Mouse (Mus musculus) hindbrain, embryonic 14.5 days (tissue): ENCODE results near the gene Rtn2. TPM values are rescaled to one million over a fixed set of nuclear protein-coding genes. Genes with fewer than 3 reads are reported as not detected.

Experiments used
- ATAC-seq: fragments of 200-750 bp; cut with Nextera tagmentation; 2 replicates; pipeline ENCODE4 v1.8.0; 2017; ENCODE audit warnings: moderate number of reproducible peaks, mild to moderate bottlenecking, moderate TSS enrichment, moderate library complexity; ENCODE audit not compliant: low FRiP score
- DNase-seq: peaks from one replicate; pipeline ENCODE4 v3.0.0-alpha.2; 2015; ENCODE audit warnings: low spot score
- H3K27ac ChIP-seq: fragments of 300-500 bp; sonication (generic); 2 replicates; pipeline ENCODE4 v1.5.1; 2014; ENCODE audit warnings: mild to moderate bottlenecking, moderate library complexity
- H3K27me3 ChIP-seq: fragments of 300-500 bp; sonication (generic); 2 replicates; pipeline ENCODE4 v1.6.1; 2014; ENCODE audit warnings: mild to moderate bottlenecking, low read length, mixed read lengths; ENCODE audit not compliant: control insufficient read depth, insufficient read depth
- H3K36me3 ChIP-seq: fragments of 300-500 bp; sonication (generic); replicated peaks from 2 replicates; pipeline ENCODE4 v1.6.1; 2014; ENCODE audit not compliant: control insufficient read depth, insufficient read depth
- H3K4me1 ChIP-seq: fragments of 300-500 bp; sonication (generic); replicated peaks from 2 replicates; pipeline ENCODE4 v1.6.1; 2014; ENCODE audit warnings: antibody characterized with exemption, low read length, mixed read lengths; ENCODE audit not compliant: control insufficient read depth, insufficient read depth
- H3K4me2 ChIP-seq: fragments of 300-500 bp; sonication (generic); replicated peaks from 2 replicates; pipeline ENCODE4 v1.6.1; 2014; ENCODE audit warnings: mild to moderate bottlenecking, moderate library complexity
- H3K4me3 ChIP-seq: fragments of 300-500 bp; sonication (generic); replicated peaks from 2 replicates; pipeline ENCODE4 v1.5.1; 2014; ENCODE audit warnings: mild to moderate bottlenecking, low read length
- H3K9ac ChIP-seq: fragments of 300-500 bp; sonication (generic); 2 replicates; pipeline ENCODE4 v1.6.1; 2014
- H3K9me3 ChIP-seq: fragments of 300-500 bp; sonication (generic); 2 replicates; pipeline ENCODE4 v1.6.1; 2016; ENCODE audit warnings: low read length; ENCODE audit not compliant: control insufficient read depth
- WGBS: fragments of 180-500 bp; shearing (Covaris S2); extraction: QIAGEN DNeasy Blood & Tissue Kit; methylation state at CpG from one replicate; pipeline ENCODE4 v1.1.7; 2014; 5-methylcytosine and 5-hydroxymethylcytosine counted together
- polyA plus RNA-seq: library from polyadenylated mRNA; unstranded; fragments of >200 nt; fragmentation: Nextera tagmentation; extraction: Ambion mirVana; gene quantifications from 2 replicates; pipeline ENCODE4 v1.2.1, GENCODE M21; 2014

Rtn2 gene
- polyA plus RNA-seq, 1 experiment from 2014 or later, result 106 TPM

- Histone ChIP-seq H3K9ac (0 out of 2 replicates have a peak overlapping the region, but pooled peaks have one; percentile 48), H3K4me2 (peak overlapping the region; percentile 67), H3K9me3 (no peaks in the 10 kb centered on the region), H3K36me3 (no peaks in the 10 kb centered on the region), H3K27me3 (no peaks in the 10 kb centered on the region), H3K4me3 (peak overlapping the region; percentile 32; the same call in 1 of the 2 replicates), H3K27ac (no peak overlapping the region), H3K4me1 (peaks cover 11% of the 10 kb centered on the region)
- 84% methylated on average over 5 of the region's 5 CpGs for WGBS
- DNase-seq (no peak), ATAC-seq (no peak)
Measured at GRCm38 (mm10) chr7:19327782-19328181, 45.4 kb downstream of the Rtn2 start.

GRCm38 (mm10) chr7:19328425-19328824, 46.0 kb downstream of the Rtn2 start:
- Histone ChIP-seq H3K4me3 (no peak overlapping the region), H3K36me3 (no peaks in the 10 kb centered on the region), H3K9me3 (no peaks in the 10 kb centered on the region), H3K4me2 (no peak overlapping the region), H3K27me3 (no peaks in the 10 kb centered on the region), H3K4me1 (peaks cover 11% of the 10 kb centered on the region), H3K27ac (no peak overlapping the region), H3K9ac (no peak overlapping the region)
- ATAC-seq, result no peak
- DNase-seq, result no peak

- Histone ChIP-seq H3K9me3 (no peaks in the 10 kb centered on the region), H3K9ac (no peak overlapping the region), H3K27me3 (no peaks in the 10 kb centered on the region), H3K4me1 (peaks cover 11% of the 10 kb centered on the region), H3K4me3 (no peak overlapping the region), H3K36me3 (no peaks in the 10 kb centered on the region), H3K4me2 (peak overlapping the region; percentile 96; the same call in 1 of the 2 replicates), H3K27ac (no peak overlapping the region)
- ATAC-seq (no peak), DNase-seq (peak; percentile 24)
- 81% methylated on average over 2 of the region's 2 CpGs for WGBS
Measured at GRCm38 (mm10) chr7:19331910-19332309, 49.5 kb downstream of the Rtn2 start.

- peak overlapping the region; percentile 97 for H3K9ac ChIP-seq
- DNase-seq, result peak; percentile 77
- WGBS, result 1% methylated on average over 52 of the region's 52 CpGs
- no peaks in the 10 kb centered on the region for H3K9me3 ChIP-seq
- peak overlapping the region; percentile 78 for H3K4me3 ChIP-seq
- H3K27ac ChIP-seq, result peak overlapping the region; percentile 84
- peak; percentile 60 for ATAC-seq
- H3K27me3 ChIP-seq, result no peaks in the 10 kb centered on the region
- H3K4me2 ChIP-seq, result peak overlapping the region; percentile 96
- H3K36me3 ChIP-seq, result no peaks in the 10 kb centered on the region
- peaks cover 2% of the 10 kb centered on the region; the same call in 1 of the 2 replicates for H3K4me1 ChIP-seq
Measured at GRCm38 (mm10) chr7:19332709-19333352, 50.4 kb downstream of the Rtn2 start.

GRCm38 (mm10) chr7:19335583-19335982, 53.2 kb downstream of the Rtn2 start:
- no peak overlapping the region for H3K27ac ChIP-seq
- ATAC-seq (no peak), DNase-seq (no peak)
- no peak overlapping the region for H3K9ac ChIP-seq
- H3K4me3 ChIP-seq, result no peak overlapping the region
- WGBS, result 45% methylated on average over 3 of the region's 3 CpGs
- no peaks in the 10 kb centered on the region for H3K27me3 ChIP-seq
- H3K4me1 ChIP-seq, result peaks cover 2% of the 10 kb centered on the region; the same call in 1 of the 2 replicates
- no peaks in the 10 kb centered on the region for H3K9me3 ChIP-seq
- H3K4me2 ChIP-seq, result no peak overlapping the region
- H3K36me3 ChIP-seq, result no peaks in the 10 kb centered on the region

- Histone ChIP-seq H3K4me2 (no peak overlapping the region), H3K9me3 (no peaks in the 10 kb centered on the region), H3K4me1 (peaks cover 8% of the 10 kb centered on the region), H3K27ac (no peak overlapping the region), H3K4me3 (no peak overlapping the region), H3K27me3 (peaks cover 13% of the 10 kb centered on the region), H3K9ac (no peak overlapping the region), H3K36me3 (no peaks in the 10 kb centered on the region)
- 69% methylated on average over 10 of the region's 10 CpGs for WGBS
- ATAC-seq, result no peak
- no peak for DNase-seq
Measured at GRCm38 (mm10) chr7:19337122-19337521, 54.7 kb downstream of the Rtn2 start.

- Histone ChIP-seq H3K36me3 (no peaks in the 10 kb centered on the region), H3K4me2 (no peak overlapping the region), H3K9me3 (no peaks in the 10 kb centered on the region), H3K9ac (no peak overlapping the region), H3K27ac (no peak overlapping the region), H3K4me3 (no peak overlapping the region), H3K27me3 (peaks cover 15% of the 10 kb centered on the region), H3K4me1 (peaks cover 13% of the 10 kb centered on the region)
- 59% methylated on average over 2 of the region's 2 CpGs for WGBS
- ATAC-seq (no peak), DNase-seq (no peak)
Measured at GRCm38 (mm10) chr7:19338060-19338459, 55.6 kb downstream of the Rtn2 start.

- H3K4me3 ChIP-seq, result no peak overlapping the region
- ATAC-seq (no peak), DNase-seq (no peak)
- no peak overlapping the region for H3K4me2 ChIP-seq
- 83% methylated on average over 7 of the region's 7 CpGs for WGBS
- H3K36me3 ChIP-seq, result no peaks in the 10 kb centered on the region
- no peak overlapping the region for H3K27ac ChIP-seq
- no peak overlapping the region for H3K9ac ChIP-seq
- H3K4me1 ChIP-seq, result peaks cover 13% of the 10 kb centered on the region
- H3K9me3 ChIP-seq, result no peaks in the 10 kb centered on the region
- peaks cover 15% of the 10 kb centered on the region for H3K27me3 ChIP-seq
Measured at GRCm38 (mm10) chr7:19338596-19338995, 56.2 kb downstream of the Rtn2 start.

GRCm38 (mm10) chr7:19341250-19341649, 58.8 kb downstream of the Rtn2 start:
- WGBS, result 22% methylated on average over 10 of the region's 10 CpGs
- Histone ChIP-seq H3K36me3 (no peaks in the 10 kb centered on the region), H3K9ac (no peak overlapping the region), H3K4me3 (no peak overlapping the region), H3K27me3 (peaks cover 15% of the 10 kb centered on the region), H3K4me2 (peak overlapping the region; percentile 92), H3K27ac (no peak overlapping the region), H3K4me1 (peaks cover 27% of the 10 kb centered on the region), H3K9me3 (no peaks in the 10 kb centered on the region)
- DNase-seq (no peak), ATAC-seq (no peak)
